Mouse (Mus musculus) adrenal gland, postnatal 25 days (tissue): ENCODE results near the gene 9130019O22Rik. TPM values are rescaled to one million over a fixed set of nuclear protein-coding genes. Genes with fewer than 3 reads are reported as not detected.

Experiments used
- DNase-seq: peaks from one replicate; pipeline ENCODE4 v3.0.0; 2021; ENCODE audit warnings: mixed read lengths
- total RNA-seq: library from RNA; stranded (reverse); gene quantifications from 2 replicates; pipeline ENCODE4 v1.2.3, GENCODE M21; 2021

Gene 9130019O22Rik
- total RNA-seq, 1 experiment from 2014 or later, result 5.3 TPM

DNA sequence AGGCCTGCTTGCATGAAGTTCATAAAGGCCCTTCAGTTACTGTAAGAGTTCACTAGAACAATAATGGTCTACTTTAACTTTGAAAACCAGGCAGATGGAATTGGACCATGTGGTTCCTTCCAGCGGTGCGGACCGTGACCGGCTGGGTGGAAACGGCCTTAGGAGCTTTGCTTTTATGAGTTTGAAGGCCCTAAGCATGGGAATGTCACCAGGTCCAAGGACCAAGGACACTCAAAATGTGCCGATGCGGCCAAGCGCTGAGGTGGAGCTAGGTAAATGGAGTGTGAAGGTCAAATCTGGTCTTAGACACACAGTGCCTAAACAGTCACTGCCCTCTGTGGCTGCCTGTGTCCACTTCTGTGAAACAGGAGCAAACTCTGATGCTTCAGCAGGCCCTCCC lies 45.6 kb downstream of the 9130019O22Rik start:
- DNase-seq, result no peak

DNA sequence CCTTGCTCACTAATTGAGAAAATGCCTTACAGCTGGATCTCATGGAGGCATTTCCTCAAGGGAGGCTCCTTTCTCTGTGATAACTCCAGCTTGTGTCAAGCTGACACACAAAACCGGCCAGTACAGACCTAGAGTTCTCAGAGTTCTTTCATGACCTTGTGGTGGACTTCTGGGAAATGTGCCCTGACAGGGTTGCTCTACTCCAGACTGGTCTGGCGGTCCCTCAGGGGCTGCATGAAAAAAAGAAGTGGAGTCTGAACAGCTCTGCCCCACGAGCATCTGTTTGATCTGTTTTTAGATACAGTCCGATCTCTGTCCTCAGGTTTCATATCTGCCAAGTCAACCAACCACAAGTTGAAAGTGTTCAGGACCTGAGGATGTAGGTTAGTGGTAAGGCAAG lies 49.3 kb downstream of the 9130019O22Rik start:
- no peak for DNase-seq

DNA sequence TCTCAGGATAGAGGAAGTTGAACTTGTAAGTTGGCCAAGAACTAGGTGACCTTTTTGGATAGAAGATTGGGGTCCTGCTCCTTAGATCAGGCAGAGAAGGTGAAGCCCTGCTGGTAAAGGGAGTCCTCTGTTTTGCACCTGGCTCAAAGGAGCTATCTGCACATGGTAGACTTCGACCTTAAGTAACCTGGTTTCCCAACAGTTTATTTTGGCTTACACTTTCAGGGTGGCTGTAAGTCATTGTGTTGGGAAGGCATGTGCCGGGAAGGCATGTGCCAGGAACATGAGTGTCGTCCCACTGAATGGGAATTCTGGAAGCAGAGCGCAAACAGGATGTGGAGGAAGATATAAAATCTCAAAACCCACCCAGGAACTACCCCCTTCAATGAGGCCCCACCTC lies 51.4 kb downstream of the 9130019O22Rik start:
- no peak for DNase-seq

DNA sequence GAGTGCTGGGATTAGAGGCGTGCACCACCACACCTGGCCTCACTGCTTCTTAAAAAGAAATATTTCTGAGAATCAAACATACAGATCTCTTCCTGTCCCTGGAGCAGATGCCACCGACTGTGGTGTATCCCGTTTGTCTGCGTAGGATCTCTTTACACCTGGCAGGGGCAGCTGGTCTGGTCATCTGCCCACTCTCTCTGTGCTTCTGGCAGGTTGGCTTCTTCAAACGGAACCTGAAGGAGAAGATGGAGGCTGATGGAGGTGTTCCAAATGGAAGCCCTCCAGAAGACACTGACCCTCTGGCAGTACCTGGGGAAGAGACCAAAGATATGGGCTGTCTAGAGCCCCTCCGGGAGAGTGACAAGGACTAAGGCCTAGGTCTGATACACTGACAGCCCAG lies 53.7 kb downstream of the 9130019O22Rik start:
- DNase-seq, result no peak

Other genes with a start within 250 kb of the 9130019O22Rik start
- 0.55 and 1.0 TPM in 2 replicates for gene Spn, start 249.3 kb downstream of the 9130019O22Rik start, total RNA-seq
- 53.5 and 65.9 TPM in 2 replicates for gene Cd2bp2, start 191.1 kb downstream of the 9130019O22Rik start, total RNA-seq
- gene Tbc1d10b, start 178.7 kb downstream of the 9130019O22Rik start, total RNA-seq, result 51.9 and 53.1 TPM in 2 replicates
- 4.1 and 4.4 TPM in 2 replicates for gene Mylpf, start 178.3 kb downstream of the 9130019O22Rik start, total RNA-seq
- gene Zfp553, start 154.1 kb downstream of the 9130019O22Rik start, total RNA-seq, result 14.7 and 15.2 TPM in 2 replicates
- gene Sept1, start 154.0 kb downstream of the 9130019O22Rik start, total RNA-seq, result 8.3 and 12.9 TPM in 2 replicates
- 26.9 and 36.0 TPM in 2 replicates for gene Zfp771, start 142.9 kb downstream of the 9130019O22Rik start, total RNA-seq
- 39.8 and 50.7 TPM in 2 replicates for gene Dctpp1, start 126.5 kb downstream of the 9130019O22Rik start, total RNA-seq
- 114 and 117 TPM in 2 replicates for gene Sephs2, start 113.1 kb downstream of the 9130019O22Rik start, total RNA-seq
- 0.57 and 1.0 TPM in 2 replicates for gene Itgal, start 90.9 kb downstream of the 9130019O22Rik start, total RNA-seq
- 31.4 and 32.8 TPM in 2 replicates for gene Zfp768, start 41.6 kb downstream of the 9130019O22Rik start, total RNA-seq
- 8.3 and 11.2 TPM in 2 replicates for gene Zfp747, start 11.1 kb downstream of the 9130019O22Rik start, total RNA-seq
- gene E430018J23Rik, start 6.5 kb upstream of the 9130019O22Rik start, total RNA-seq, result 9.6 and 10.7 TPM in 2 replicates
- 7.5 and 8.0 TPM in 2 replicates for gene Zfp764, start 19.7 kb upstream of the 9130019O22Rik start, total RNA-seq
- 13.3 and 23.3 TPM in 2 replicates for gene Zfp688, start 34.9 kb upstream of the 9130019O22Rik start, total RNA-seq
- 3.3 and 4.2 TPM in 2 replicates for gene Zfp689, start 62.0 kb upstream of the 9130019O22Rik start, total RNA-seq
- gene Prr14, start 72.4 kb upstream of the 9130019O22Rik start, total RNA-seq, result 62.4 and 63.3 TPM in 2 replicates
- gene Fbrs, start 92.0 kb upstream of the 9130019O22Rik start, total RNA-seq, result 84.4 and 86.7 TPM in 2 replicates
- gene Srcap, start 124.8 kb upstream of the 9130019O22Rik start, total RNA-seq, result 111 and 125 TPM in 2 replicates
- 21.7 and 31.3 TPM in 2 replicates for gene Gm42715, start 132.4 kb upstream of the 9130019O22Rik start, total RNA-seq
- gene Tmem265, start 174.2 kb upstream of the 9130019O22Rik start, total RNA-seq, result not detected in 2 replicates
- 52.3 and 55.0 TPM in 2 replicates for gene Phkg2, start 186.2 kb upstream of the 9130019O22Rik start, total RNA-seq
- 12.7 and 15.4 TPM in 2 replicates for gene Ccdc189, start 201.4 kb upstream of the 9130019O22Rik start, total RNA-seq
- gene Rnf40, start 201.6 kb upstream of the 9130019O22Rik start, total RNA-seq, result 60.6 and 69.6 TPM in 2 replicates
- gene Zfp629, start 228.6 kb upstream of the 9130019O22Rik start, total RNA-seq, result 25.1 and 25.4 TPM in 2 replicates